Mouse (Mus musculus): ENCODE results near the gene Pax8.

DNA sequence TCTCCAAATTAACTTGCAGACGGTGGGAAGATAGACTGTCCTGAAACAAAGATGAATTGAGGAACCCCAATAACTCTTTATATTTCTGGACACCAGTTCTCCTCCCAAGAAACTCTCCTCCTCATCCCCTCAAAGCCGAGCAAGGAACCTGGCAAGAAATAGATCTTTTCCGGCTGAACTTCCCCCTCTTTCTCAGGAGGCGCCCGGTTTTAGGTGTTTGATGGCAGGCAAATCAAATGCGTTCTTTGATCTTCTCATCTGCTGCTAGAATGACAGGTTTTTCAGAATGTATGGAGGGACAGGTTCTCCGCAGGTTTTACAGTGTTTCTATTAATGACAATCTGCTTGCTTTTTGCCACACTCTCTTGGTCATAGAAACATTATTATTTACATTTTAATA, 3.3 kb downstream of the Pax8 start:
- TF ChIP-seq POLR2A (IDR thresholded peaks at IDR 0.05; ENCODE audit: extremely low read depth, insufficient read depth, low read length) (no peak), CTCF (IDR thresholded peaks at IDR 0.05; ENCODE audit: extremely low read depth, insufficient read depth, low read length) (no peak)

Data from cortical plate, adult 2 months (tissue).